Mouse (Mus musculus) c-Kit-positive CD71-negative TER-119-negative erythroid progenitor cells, embryonic 14.5 days (primary cell): ENCODE measurements around the gene Egfr.

Experiments
- DNase-seq: peaks from one replicate; pipeline ENCODE4 v3.0.0-alpha.2; 2013; ENCODE audit warnings: low read depth

The Egfr gene

GRCm38 (mm10) chr11:16830531-16831227, 78.7 kb downstream of the Egfr start:
- DNase-seq, result no peak

GRCm38 (mm10) chr11:16831974-16832464, 80.0 kb downstream of the Egfr start:
- DNase-seq, result no peak

- no peak for DNase-seq
Measured at GRCm38 (mm10) chr11:16838772-16839171, 86.8 kb downstream of the Egfr start.

GRCm38 (mm10) chr11:16842924-16843323, 90.9 kb downstream of the Egfr start:
- no peak for DNase-seq

GRCm38 (mm10) chr11:16843889-16844568, 92.0 kb downstream of the Egfr start:
- DNase-seq, result no peak

GRCm38 (mm10) chr11:16848881-16849280, 96.9 kb downstream of the Egfr start:
- no peak for DNase-seq

GRCm38 (mm10) chr11:16851361-16851760, 99.4 kb downstream of the Egfr start:
- DNase-seq, result no peak

GRCm38 (mm10) chr11:16854111-16854510, 102.1 kb downstream of the Egfr start:
- no peak for DNase-seq

GRCm38 (mm10) chr11:16857346-16857745, 105.3 kb downstream of the Egfr start:
- DNase-seq, result no peak

- DNase-seq, result no peak
Measured at GRCm38 (mm10) chr11:16861037-16861436, 109.0 kb downstream of the Egfr start.

- no peak for DNase-seq
Measured at GRCm38 (mm10) chr11:16863547-16863946, 111.5 kb downstream of the Egfr start.

GRCm38 (mm10) chr11:16864980-16865561, 113.1 kb downstream of the Egfr start:
- no peak for DNase-seq

GRCm38 (mm10) chr11:16868051-16868450, 116.0 kb downstream of the Egfr start:
- no peak for DNase-seq

- DNase-seq, result no peak
Measured at GRCm38 (mm10) chr11:16869506-16869905, 117.5 kb downstream of the Egfr start.

GRCm38 (mm10) chr11:16871120-16871519, 119.1 kb downstream of the Egfr start:
- no peak for DNase-seq

- DNase-seq, result no peak
Measured at GRCm38 (mm10) chr11:16877676-16878378, 125.8 kb downstream of the Egfr start.

- no peak for DNase-seq
Measured at GRCm38 (mm10) chr11:16881932-16882331, 129.9 kb downstream of the Egfr start.

- DNase-seq, result no peak
Measured at GRCm38 (mm10) chr11:16886152-16886551, 134.1 kb downstream of the Egfr start.

- no peak for DNase-seq
Measured at GRCm38 (mm10) chr11:16888086-16888485, 136.1 kb downstream of the Egfr start.

- DNase-seq, result no peak
Measured at GRCm38 (mm10) chr11:16895441-16896356, 143.7 kb downstream of the Egfr start.

- DNase-seq, result no peak
Measured at GRCm38 (mm10) chr11:16897681-16898080, 145.7 kb downstream of the Egfr start.
